Mouse (Mus musculus) kidney, postnatal 0 days (tissue): ENCODE measurements at regions not wholly inside any gene's neighbourhood (a gene's known extent, or its start where the extent isn't known, plus 50 kb on each side); places are given as distances from the start of the nearest gene placed in this dataset.
A peak's percentile ranks its signal among the peaks of the same experiment; 100 is the strongest.

Experiments used
- ATAC-seq: fragments of 200-750 bp; cut with Nextera tagmentation; replicated peaks from 2 replicates; pipeline ENCODE4 v1.8.0; 2017; ENCODE audit warnings: low read depth, moderate number of reproducible peaks, moderate TSS enrichment, moderate library complexity; ENCODE audit not compliant: low FRiP score
- DNase-seq: peaks from one replicate; pipeline ENCODE4 v3.0.0-alpha.2; 2016; ENCODE audit warnings: low spot score
- H3K27ac ChIP-seq: fragments of 300-500 bp; sonication (generic); 2 replicates; pipeline ENCODE4 v1.5.1; 2014; ENCODE audit warnings: mild to moderate bottlenecking
- H3K27me3 ChIP-seq: fragments of 300-500 bp; sonication (generic); 2 replicates; pipeline ENCODE4 v1.6.1; 2014; ENCODE audit warnings: low read length, mixed read lengths; ENCODE audit not compliant: insufficient read depth
- H3K36me3 ChIP-seq: fragments of 300-500 bp; sonication (generic); 2 replicates; pipeline ENCODE4 v1.6.1; 2014; ENCODE audit warnings: low read length, mixed read lengths; ENCODE audit not compliant: insufficient read depth
- H3K4me1 ChIP-seq: fragments of 300-500 bp; sonication (generic); replicated peaks from 2 replicates; pipeline ENCODE4 v1.6.1; 2014; ENCODE audit warnings: antibody characterized with exemption, low read length, mixed read lengths; ENCODE audit not compliant: insufficient read depth
- H3K4me2 ChIP-seq: fragments of 300-500 bp; sonication (generic); 2 replicates; pipeline ENCODE4 v1.6.1; 2014; ENCODE audit warnings: mild to moderate bottlenecking, low read length, moderate library complexity, mixed read lengths
- H3K4me3 ChIP-seq: fragments of 300-500 bp; sonication (generic); replicated peaks from 2 replicates; pipeline ENCODE4 v1.5.1; 2014; ENCODE audit warnings: low read depth, low read length
- H3K9ac ChIP-seq: fragments of 300-500 bp; sonication (generic); 2 replicates; pipeline ENCODE4 v1.6.1; 2014; ENCODE audit warnings: low read depth, low read length
- H3K9me3 ChIP-seq: fragments of 300-500 bp; sonication (generic); replicated peaks from 2 replicates; pipeline ENCODE4 v1.6.1; 2016; ENCODE audit warnings: low read length, inconsistent platforms, mixed read lengths
- CTCF ChIP-seq: IDR thresholded peaks from 2 replicates; pipeline ENCODE4 v1.5.1; 2016; ENCODE audit warnings: antibody characterized with exemption, low read depth, mild to moderate bottlenecking, moderate library complexity
- WGBS: fragments of 180-500 bp; shearing (Covaris S2); extraction: QIAGEN DNeasy Blood & Tissue Kit; methylation state at CpG from one replicate; pipeline ENCODE4 v1.1.7; 2014; 5-methylcytosine and 5-hydroxymethylcytosine counted together

DNA sequence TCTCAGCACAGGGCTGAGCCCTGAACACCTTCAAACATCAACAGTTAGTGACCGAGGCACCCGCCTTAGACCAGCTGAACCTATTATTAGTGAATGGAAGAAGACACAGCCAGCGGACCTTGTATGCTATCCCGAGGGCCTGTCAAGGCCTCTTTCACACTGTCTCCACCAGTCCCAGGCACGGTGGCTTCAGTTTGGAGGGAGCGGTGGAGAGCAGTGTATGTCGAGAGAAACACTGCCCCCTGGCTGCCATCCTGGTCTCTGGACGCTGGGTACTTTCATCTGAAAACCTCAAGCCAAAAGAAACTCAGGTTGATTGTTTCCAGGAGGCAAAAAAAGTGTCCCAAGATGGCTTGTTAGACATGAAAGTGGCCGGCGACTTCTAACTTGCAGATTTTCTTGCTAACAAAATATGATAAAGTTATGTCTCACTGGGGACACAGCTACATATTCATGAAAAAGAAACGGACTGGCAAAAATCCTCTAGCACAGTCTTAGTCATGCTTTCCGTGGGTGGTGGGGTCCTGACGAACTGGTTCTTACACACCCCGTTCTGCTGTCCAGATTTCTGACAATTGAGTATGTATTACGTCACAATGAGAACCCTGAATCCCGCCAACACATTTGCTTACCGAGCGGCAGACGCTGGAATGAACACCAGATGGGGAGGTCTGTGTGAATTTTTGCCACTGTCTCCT is 57.2 kb upstream of the Igfbp7 start:
- Histone ChIP-seq H3K4me1 (no peaks in the 10 kb centered on the region), H3K27ac (no peak overlapping the region), H3K27me3 (no peaks in the 10 kb centered on the region), H3K36me3 (no peaks in the 10 kb centered on the region), H3K4me3 (no peak overlapping the region), H3K4me2 (no peak overlapping the region), H3K9ac (no peak overlapping the region), H3K9me3 (no peaks in the 10 kb centered on the region)
- WGBS: 59% methylated on average over 19 of the region's 19 CpGs
- peak; percentile 74 for TF ChIP-seq CTCF
- DNase-seq (peak; percentile 58), ATAC-seq (no peak)

DNA sequence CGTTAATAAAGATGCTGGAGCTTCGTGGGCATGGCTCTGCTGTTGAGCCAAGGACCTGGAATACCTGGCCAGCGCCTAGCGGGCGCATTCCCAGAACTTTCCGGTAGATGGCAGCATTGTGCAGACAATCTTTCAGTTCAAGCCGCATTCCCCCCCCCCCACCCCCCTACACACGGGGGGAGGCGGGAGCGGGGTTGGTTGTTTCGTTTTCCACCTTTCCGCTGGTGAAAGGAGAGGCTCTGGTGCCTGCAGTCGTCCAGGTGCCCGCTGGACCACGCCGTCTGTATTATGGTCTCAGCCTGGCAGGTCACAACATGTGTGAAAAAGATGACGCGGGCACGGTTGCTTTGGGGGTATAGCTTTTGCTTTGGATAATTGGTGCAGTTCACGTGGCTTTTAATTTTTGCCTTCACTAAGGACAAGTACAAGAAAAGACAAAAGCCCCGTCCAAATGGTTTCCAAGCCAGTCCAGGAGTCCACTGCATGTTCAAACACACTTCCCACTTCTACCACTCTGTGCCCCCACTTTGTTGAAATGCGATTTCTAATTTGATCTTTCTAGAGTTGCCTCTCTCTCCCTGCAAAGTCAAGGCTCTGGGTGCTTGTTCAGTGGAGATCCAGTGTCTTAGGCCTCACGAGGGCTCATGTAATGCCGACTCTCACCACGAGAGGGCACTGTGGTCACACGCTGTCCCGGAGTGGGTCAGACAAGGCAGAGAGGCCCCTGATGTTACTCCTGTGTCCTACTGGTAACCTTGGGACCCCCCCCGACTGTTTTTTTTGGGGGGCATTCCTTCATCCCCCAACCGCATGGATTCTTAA is 52.3 kb upstream of the Igfbp7 start:
- Histone ChIP-seq H3K36me3 (no peaks in the 10 kb centered on the region), H3K4me3 (peak overlapping the region; percentile 47), H3K4me1 (no peaks in the 10 kb centered on the region), H3K27me3 (no peaks in the 10 kb centered on the region), H3K9ac (peak overlapping the region; percentile 53; the same call in 1 of the 2 replicates), H3K4me2 (peak overlapping the region; percentile 57), H3K27ac (peak overlapping the region; percentile 58), H3K9me3 (no peaks in the 10 kb centered on the region)
- ATAC-seq (peak; percentile 91), DNase-seq (peak; percentile 91)
- TF ChIP-seq CTCF: peak; percentile 98
- WGBS: under 1% methylated on average over 29 of the region's 29 CpGs
